17 mouse cellular contexts compared by ENCODE assay signal in genomic region chr13:95646687-95647111, GRCm38 (mm10). TPM values are rescaled to one million over a fixed set of nuclear protein-coding genes. Genes with fewer than 3 reads are reported as not detected.
DNase-seq lines count a peak whose midpoint lies in the region.
"Had no signal": no experiment of that assay in that cellular context is flagged by ENCODE, and none has a peak within 500 bp of the region (broad histone marks: within the 10 kb centered on the region; RNA-seq: fewer than 3 reads in every experiment).

No protein-coding gene starts in this region.

- no peak for DNase-seq in heart, embryonic 10.5 days (ENCODE audit: low spot score)
- DNase-seq in heart, postnatal 14 days: no peak
- peak; percentile 67 for DNase-seq in embryo, embryonic 10.5 days (ENCODE audit: low spot score)
- peak; percentile 74 for DNase-seq in kidney, adult 9 months
- peak; percentile 61 to 76 for DNase-seq in kidney, postnatal 4 days
- no peak for DNase-seq in lung, postnatal 25 days (ENCODE audit: low spot score)
- DNase-seq in thymus, postnatal 10 days (ENCODE audit: low spot score in 2 of 2): no peak
- DNase-seq in gastrocnemius, postnatal 10 days: no peak
- DNase-seq: cerebellum, adult 18-20 months; midbrain, embryonic 14.5 days; spleen, adult 18-20 months; thymus, postnatal 36 days had no signal

- H3K4me3 ChIP-seq in heart, embryonic 10.5 days: no peak overlapping the region
- H3K4me3 ChIP-seq: forebrain, embryonic 15.5 days; intestine, embryonic 15.5 days; stomach, embryonic 15.5 days had no signal

- H3K36me3 ChIP-seq in heart, embryonic 10.5 days: 0 out of 2 replicates have a peak, but pooled peaks cover 3% of the 10 kb centered on the region
- H3K36me3 ChIP-seq: forebrain, embryonic 15.5 days; intestine, embryonic 15.5 days; stomach, embryonic 15.5 days had no signal

- H3K4me1 ChIP-seq in heart, embryonic 10.5 days: peaks cover 32% of the 10 kb centered on the region
- H3K4me1 ChIP-seq: forebrain, embryonic 15.5 days had no signal

- intact Hi-C loops in heart, postnatal 14 days (cut with DNase I): no loop called here

- peak overlapping the region; percentile 72; the same call in 1 of the 2 replicates for H3K27ac ChIP-seq in heart, embryonic 10.5 days
- H3K27ac ChIP-seq: forebrain, embryonic 15.5 days; intestine, embryonic 15.5 days; macrophage; stomach, embryonic 15.5 days had no signal

- H3K9me3 ChIP-seq in heart, embryonic 10.5 days: no peaks in the 10 kb centered on the region
- H3K9me3 ChIP-seq: forebrain, embryonic 15.5 days; intestine, embryonic 15.5 days; stomach, embryonic 15.5 days had no signal

- WGBS in heart, embryonic 10.5 days: 43% methylated on average over 9 of the region's 9 CpGs

- no peaks in the 10 kb centered on the region for H3K27me3 ChIP-seq in heart, embryonic 10.5 days (ENCODE audit: insufficient read depth, poor library complexity, severe bottlenecking)
- H3K27me3 ChIP-seq: forebrain, embryonic 15.5 days; intestine, embryonic 15.5 days; stomach, embryonic 15.5 days had no signal

RNA-seq across cellular contexts. Expression of gene F2r, which starts 28.4 kb away (rescaled TPM):
- 159 and 166 TPM in 2 replicates for polyA plus RNA-seq in heart, embryonic 10.5 days (2016; fragmentation: Nextera tagmentation; extraction: Ambion mirVana)
- total RNA-seq in heart, postnatal 14 days (2021): 10 to 100 TPM; 27.9 to 30.4 TPM
- total RNA-seq in gastrocnemius, postnatal 10 days (2021): 10 to 100 TPM; 16.7 to 20.5 TPM

RNA-seq across cellular contexts. Expression of gene F2rl2, which starts 50.0 kb away (rescaled TPM):
- 2.6 and 4.8 TPM in 2 replicates for polyA plus RNA-seq in heart, embryonic 10.5 days (2016; fragmentation: Nextera tagmentation; extraction: Ambion mirVana)
- under 1 TPM in 1 of 2 experiments, not detected in 1; 0.12 TPM for total RNA-seq in heart, postnatal 14 days (2021)
- total RNA-seq in gastrocnemius, postnatal 10 days (2021): under 1 TPM in 1 of 2 experiments, not detected in 1; 0.16 TPM
- total RNA-seq: gastrocnemius, adult 18-20 months had no signal

Comparison
In these comparisons a context has a peak if more than half of its experiments do, and no peak if none do; other contexts are left out.
1. DNase-seq: peak in embryo, embryonic 10.5 days (single experiment), kidney, adult 9 months (single experiment) and kidney, postnatal 4 days (2 of 2); none in heart, embryonic 10.5 days (single experiment), heart, postnatal 14 days (0 of 2), lung, postnatal 25 days (single experiment), thymus, postnatal 10 days (0 of 2) and gastrocnemius, postnatal 10 days (single experiment).